Mouse (Mus musculus) T-helper 1 cell (primary cell): ENCODE measurements at regions not wholly inside any gene's neighbourhood (a gene's known extent, or its start where the extent isn't known, plus 50 kb on each side); places are given as distances from the start of the nearest gene placed in this dataset.
"Not testable (repeated sequence)": the region's sequence is repeated elsewhere in the genome, so short reads cannot be mapped to it uniquely, and the experiment has no call there.

Experiments
- in situ Hi-C: fragments of 300-600 bp; cut with MboI, MseI; formaldehyde crosslinking; loops from one replicate; pipeline ENCODE4 v1.15.1; 2025; ENCODE audit warnings: high pct_unique_total_duplicates

DNA sequence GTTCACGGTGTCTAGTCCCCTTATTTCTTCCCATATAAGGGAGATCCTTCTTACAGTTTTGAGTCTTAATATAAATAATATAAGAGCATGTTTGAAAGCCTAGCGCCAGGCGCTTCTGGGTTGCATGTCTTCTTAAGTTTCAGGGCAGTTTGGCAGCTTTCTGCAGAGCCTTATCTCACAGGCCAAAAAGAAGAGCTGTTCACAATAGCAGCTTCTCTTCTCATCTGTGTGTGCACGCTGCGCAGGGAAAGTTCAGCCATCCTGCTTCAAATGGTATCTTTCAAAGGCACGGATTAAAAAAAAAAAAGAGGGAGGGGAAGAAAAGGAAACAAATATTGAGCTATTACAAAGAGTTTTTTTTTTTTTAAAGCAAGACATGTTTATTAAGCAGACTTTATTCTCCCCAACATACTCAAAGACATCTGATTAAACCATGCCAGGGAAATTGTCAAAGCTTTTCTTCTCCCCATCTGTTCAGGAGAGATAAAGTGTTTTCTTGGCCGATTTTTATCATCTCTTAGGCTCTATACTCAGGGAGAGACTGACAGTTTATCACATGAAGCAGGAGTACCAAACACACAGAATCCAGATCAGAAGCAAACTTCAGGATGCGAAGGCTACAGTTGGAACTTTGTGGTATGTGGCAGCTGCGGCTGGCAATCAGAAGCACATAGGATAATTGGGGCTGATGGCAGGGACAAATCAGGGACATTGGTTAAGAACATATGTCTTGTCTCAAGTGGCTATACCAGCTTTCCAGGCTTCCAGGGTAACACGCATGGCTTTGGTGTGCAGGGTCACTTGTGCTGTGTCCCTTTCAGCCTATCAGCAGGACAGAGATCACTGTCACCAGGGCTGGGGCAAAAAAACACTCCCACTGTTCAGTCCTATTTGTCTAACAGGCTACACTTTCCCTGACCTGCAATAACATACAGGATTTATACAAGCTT lies 206.9 kb upstream of the Pfkp start:
- in situ Hi-C loops: loop anchor here (5.0 kb wide), 1 partner anchor 98 kb away; no protein-coding TSS in a partner anchor

DNA sequence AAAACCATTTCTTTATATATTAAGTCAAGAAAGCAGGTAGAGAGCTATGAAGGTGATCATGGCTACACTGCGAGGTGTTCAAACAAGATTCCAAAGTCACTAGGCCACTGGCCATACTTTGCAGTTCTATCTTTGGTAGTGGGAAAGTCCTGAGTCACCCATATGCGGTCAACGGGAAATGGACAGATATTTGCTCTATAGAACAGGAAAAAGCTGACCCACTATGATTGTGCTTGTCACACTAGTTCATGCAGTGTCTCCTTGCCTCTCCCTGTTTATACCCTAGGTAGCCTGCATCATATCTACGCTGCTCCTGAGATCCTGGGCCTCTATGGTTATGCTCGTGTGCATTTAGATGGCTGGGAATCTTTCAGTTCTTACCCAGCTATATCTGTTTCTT lies 188.9 kb upstream of the Pfkp start:
- in situ Hi-C loops: loop anchor here (10.0 kb wide), 1 partner anchor 1947 kb away; no protein-coding TSS in a partner anchor

DNA sequence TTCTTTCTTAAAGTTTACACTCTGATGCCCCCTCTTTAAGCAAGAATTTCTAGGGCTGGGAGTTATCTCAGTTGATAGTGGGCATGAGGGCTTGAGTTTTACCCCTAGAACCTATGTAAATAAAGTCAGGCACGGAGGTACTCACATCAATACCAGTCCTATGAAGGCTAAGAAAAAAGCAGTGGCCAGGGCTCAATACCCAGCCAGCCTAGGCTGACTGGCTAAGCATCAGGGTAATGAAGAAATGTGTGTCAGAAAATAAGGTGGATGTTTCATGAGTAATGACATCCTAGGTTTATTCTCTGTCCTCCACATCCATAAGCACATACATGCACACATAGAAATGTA lies 188.5 kb upstream of the Pfkp start:
- in situ Hi-C loops: loop anchor here (10.0 kb wide), 1 partner anchor 1948 kb away; no protein-coding TSS in a partner anchor

DNA sequence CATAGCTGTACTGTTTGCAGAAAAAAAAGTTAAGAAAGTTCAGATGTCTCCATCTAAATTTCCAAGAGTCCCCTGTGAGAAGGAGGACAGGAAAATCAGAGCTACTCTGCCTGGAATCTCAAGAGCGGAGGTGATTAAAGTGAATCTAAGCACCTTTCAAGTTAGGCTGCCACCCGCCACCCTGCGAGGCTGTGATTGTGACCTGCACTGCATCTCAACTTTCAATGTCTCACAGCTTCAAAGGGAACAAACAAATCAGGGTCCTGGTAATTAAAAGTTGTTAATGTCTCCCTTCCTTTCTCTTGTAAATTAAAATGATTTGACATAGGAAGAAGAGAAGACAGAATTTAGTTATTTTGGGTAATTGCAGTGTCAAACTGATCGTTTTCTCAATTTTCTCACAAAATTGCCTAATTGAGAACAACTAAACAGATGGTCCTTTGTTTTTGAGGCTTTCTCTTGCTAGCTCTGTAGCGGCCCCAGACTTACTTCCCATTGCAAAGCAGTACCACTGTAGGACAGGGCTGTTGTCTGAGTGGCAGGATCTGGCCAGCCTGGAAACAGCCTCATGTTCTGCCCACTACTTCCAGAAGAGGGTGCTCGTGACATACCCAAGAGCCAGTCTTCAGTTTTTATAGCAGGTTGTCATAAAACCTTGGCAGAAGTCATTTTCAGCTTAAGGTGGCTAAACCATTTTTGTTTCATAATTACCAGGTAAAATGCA lies 187.9 kb upstream of the Pfkp start:
- in situ Hi-C loops: loop anchor here (10.0 kb wide), 1 partner anchor 1948 kb away; no protein-coding TSS in a partner anchor

DNA sequence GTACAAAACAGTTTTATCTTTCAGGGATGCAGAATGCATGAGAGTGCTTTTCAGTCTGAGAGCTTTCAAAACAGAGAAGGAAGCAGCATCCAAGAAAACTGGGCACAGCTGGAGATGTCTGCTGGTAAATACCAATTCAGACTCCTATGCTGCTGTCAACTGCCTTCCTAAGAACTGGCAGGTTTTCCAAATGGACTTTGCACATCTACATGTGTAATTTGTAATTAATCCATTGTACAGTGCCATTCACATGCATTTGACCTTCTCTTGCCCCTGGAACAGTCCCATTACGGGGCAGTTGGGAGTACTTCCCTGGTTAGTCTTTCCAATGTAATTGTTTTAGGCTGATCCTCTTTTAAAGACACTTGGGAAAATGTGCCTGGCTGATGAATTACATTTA lies 181.3 kb upstream of the Pfkp start:
- in situ Hi-C loops: loop anchor here (10.0 kb wide), 1 partner anchor 1955 kb away; no protein-coding TSS in a partner anchor

- in situ Hi-C loops: no loop called here
Observed at GRCm38 (mm10) chr13:6829346-6829745, 180.8 kb upstream of the Pfkp start.

GRCm38 (mm10) chr13:6828601-6829330 lies 180.2 kb upstream of the Pfkp start:
- in situ Hi-C loops: not testable (repeated sequence)

GRCm38 (mm10) chr13:6802243-6803157 lies 153.9 kb upstream of the Pfkp start:
- in situ Hi-C loops: loop anchor here (10.0 kb wide), 1 partner anchor 702 kb away; no protein-coding TSS in a partner anchor

DNA sequence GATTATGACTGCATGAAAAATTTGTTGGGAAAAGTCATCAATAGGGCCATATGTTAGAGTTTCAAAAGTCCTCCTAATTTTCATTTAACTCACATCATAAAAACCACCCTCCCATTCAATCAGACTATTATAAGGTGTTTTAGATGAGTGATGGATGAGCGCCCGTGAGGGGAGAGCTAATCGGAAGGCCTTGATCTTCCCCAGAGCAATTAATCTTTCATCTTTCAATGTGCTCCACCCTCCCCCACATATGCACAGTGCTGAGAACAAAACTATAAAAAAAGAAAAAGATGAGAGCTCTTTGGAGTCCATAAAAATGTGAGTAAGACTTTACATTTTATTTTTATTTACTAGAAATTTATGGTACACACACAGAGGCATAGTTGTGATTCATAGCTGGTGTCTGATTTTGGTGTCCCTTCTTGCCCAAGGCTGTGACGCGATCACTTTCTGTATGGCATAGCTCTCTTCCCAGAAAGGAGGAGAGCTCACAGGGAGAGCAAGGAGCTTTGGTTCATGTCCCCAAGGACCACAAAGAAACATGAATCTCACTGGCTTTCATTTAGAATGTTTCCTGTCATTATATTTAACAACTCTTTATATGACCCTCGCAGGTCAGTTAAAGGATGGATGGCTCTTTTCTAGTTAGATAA lies 119.5 kb upstream of the Pfkp start:
- in situ Hi-C loops: no loop called here

- in situ Hi-C loops: loop anchor here (5.0 kb wide), 1 partner anchor 100 kb away; no protein-coding TSS in a partner anchor
Observed at GRCm38 (mm10) chr13:6757151-6757550, 108.6 kb upstream of the Pfkp start.

GRCm38 (mm10) chr13:6751599-6751998 lies 103.0 kb upstream of the Pfkp start:
- in situ Hi-C loops: no loop called here

DNA sequence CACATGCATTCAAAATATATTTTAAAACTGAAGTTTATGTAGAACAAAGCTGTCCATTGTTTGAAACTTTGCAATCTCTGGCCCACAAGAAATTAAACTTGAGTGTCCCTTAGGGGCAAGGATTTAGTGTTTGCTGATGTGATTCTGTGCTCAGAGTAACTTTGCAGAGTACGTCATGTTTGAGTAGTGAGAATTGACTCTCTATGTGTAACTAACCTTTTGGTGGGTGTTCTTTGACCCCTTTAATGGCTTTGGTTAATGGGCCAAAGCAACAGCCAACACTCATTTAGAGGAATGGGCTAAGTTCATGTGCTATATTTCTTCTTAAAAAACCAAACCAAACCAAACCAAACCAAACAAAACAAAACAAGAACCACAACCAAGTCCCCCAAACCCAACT lies 102.6 kb upstream of the Pfkp start:
- in situ Hi-C loops: no loop called here

- in situ Hi-C loops: no loop called here
Observed at GRCm38 (mm10) chr13:6741916-6742315, 93.3 kb upstream of the Pfkp start.

- in situ Hi-C loops: no loop called here
Observed at GRCm38 (mm10) chr13:6736984-6737566, 88.5 kb upstream of the Pfkp start.
